Mouse (Mus musculus) thymus, postnatal 4 days (tissue): Measurements from ENCODE around the gene Col19a1.

Experiments
- DNase-seq: peaks from one replicate; pipeline ENCODE4 v3.0.0; 2021

Col19a1 gene

GRCm38 (mm10) chr1:24458015-24458414 lies 129.3 kb downstream of the Col19a1 start:
- DNase-seq: no peak

GRCm38 (mm10) chr1:24452572-24453269 lies 134.6 kb downstream of the Col19a1 start:
- DNase-seq: no peak

DNA sequence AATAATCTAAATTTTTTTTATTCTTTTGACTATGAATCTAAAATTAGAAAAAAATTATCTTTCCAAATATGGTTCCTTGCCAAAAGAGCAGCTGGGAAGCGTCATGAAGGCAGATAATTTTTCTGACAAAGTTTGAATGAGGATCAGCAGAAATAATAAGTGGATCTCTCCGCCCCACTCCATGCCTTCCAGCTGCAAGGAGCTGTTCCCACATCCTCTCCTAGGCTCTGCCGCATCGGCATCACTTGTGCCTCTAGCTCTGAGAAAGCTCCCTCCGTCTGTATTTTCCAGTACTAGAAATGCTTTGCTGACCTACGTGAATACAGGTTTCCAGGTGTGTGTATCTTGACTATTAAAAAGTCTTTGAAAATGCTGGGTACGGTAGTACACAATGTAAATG lies 135.1 kb downstream of the Col19a1 start:
- no peak for DNase-seq

- DNase-seq: no peak
Observed at GRCm38 (mm10) chr1:24437425-24437824, 149.8 kb downstream of the Col19a1 start.

DNA sequence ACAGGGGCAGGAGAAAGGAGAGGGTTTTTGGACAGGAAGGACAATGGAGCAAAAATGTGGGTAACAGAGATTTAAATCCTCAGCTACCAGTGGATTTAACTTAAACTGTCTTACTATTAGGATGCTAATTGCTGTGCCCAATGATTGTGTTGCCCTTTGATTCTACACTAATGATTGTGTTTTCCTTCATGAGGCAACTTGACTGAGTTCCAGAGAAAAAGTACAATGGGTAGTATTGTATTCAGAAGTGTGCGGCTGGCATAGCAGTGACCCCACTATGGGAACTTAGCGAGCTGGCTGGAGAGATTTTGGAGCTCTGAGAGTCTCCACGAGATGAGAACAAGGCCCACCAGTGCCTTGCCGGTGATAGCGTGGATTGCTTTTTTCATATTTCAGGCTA lies 159.0 kb downstream of the Col19a1 start:
- DNase-seq: no peak

DNA sequence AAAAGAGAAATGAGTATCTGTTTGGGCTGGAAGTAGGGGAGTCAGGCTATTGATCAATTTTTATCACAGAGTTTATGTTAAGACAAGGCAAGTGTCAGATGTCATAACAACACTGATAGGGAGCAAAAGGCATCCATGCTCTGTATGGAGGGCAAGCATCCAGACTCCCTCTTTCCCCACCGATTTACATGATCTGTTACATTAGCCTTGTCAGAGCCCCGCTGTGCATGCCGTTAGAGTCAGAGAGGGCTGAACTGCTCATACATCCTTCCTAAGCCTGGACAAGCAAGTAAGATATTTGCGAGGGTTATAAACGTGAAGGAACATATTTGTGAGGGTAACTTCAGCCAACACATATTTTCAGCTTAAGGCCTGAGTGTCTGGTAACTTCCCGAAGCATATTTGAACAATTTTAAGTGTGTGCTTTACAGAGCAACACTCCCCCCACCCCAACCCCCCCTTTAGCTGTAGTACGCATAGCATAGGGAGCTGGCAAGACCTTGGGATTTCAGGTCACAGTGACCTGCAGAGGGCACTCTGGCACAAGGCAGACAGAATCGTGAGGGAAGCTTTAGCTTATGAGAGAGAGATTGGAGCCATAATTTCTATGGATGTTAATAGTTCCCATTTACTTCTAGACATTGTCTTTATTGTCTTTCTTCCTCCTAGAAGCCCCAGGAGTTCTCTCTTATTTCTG lies 209.0 kb downstream of the Col19a1 start:
- DNase-seq: peak; percentile 12

DNA sequence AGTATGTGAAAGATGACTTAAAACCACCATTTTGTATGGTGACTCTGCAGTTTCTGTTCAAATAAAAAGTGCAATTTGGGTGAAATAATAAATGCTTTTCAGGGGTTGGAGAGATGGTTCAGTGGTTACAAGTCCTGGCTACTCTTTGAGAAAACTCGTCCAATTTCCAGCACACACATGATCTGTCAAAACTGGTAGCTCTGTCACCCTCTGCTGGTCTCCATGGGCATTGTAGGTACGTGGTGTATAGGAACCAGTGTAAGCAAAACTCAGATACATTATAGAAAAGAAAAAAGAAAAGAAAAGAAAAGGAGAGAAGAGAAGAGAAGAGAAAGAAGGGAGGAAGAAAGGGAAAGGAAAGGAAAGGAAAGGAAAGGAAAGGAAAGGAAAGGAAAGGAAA lies 212.4 kb downstream of the Col19a1 start:
- no peak for DNase-seq

- no peak for DNase-seq
Observed at GRCm38 (mm10) chr1:24373671-24374070, 213.6 kb downstream of the Col19a1 start.

DNA sequence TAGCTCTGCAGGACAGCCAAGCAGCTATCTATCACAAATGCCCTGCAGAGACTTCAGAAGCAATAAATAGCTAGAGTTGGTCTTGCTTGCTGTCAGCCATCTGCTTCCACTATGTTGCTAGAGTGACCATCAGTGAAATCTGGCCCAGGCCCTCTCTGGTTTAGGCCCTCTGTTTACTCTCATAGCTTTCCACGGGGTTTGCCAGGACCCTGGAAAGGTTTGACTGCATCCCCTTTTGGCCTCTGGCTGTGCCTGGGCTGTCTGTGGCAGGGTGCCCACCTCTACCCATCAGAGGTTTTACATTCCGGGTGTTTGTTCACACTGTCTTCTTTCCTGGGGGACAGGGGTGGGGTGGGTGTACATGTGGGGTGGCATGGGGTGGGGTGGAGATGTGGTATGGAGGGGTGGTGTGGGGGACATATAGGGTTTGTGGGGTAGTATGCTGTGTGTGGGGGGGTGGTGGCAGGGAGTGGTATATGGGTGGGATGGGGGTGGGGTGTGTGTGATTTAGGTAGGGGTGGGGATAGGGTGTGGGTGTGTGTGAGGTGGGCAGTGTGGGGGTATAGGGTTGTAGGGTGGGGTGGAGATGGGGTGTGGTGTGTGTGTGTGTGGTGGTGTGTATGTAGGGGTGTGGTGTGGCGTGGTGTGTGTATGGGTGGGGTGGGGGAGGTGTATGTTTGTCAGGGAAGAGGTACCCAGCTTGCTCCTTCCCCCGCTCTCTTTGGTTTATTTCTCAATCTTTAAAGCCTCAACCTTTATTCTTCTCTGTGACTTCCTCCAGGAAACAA lies 214.6 kb downstream of the Col19a1 start:
- no peak for DNase-seq

DNA sequence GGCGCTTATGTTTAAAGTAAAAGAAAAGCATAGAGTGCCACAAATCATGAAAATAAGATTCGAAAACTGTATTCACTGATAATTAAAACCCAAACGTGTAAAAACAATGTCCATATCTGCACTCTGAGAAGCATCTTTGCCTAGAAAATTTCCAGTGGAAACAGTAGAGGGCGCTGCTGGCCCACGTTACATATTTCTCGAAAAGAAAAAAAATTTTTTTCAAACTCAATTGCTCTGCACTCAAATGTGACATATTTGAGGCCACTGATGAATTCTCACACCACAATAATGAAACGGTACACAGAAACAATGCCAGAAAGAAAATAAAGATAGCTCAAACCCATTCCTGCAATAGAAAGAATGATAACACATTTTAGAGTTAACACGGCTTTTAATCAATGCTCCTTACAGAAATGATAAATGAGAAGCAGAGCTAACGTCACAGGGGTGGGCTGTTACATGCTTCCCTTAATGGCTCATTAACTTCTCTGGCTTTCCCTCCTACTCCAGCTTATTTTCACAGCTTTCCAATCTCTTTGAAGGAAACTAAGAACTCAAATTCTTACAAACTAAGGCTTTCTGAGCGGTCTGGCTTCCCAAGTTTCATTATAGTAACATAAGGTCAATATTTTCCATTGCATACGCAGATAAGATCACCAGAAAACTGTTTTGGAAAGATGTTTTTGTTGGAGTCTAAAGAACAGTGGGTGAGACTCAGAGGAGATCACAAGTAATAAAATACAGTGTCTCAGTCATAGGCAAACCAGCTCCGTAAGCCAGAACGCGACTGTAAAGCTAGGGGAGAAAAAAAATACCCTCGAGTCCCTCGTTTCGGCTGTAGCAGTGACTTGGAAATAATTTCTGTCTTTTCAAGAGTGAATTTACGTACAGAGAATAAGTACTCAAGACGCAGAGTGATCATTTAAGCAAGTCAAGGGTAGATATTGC lies 219.4 kb downstream of the Col19a1 start:
- DNase-seq: peak; percentile 15

GRCm38 (mm10) chr1:24364775-24365174 lies 222.5 kb downstream of the Col19a1 start:
- DNase-seq: no peak

- no peak for DNase-seq
Observed at GRCm38 (mm10) chr1:24361990-24362635, 225.2 kb downstream of the Col19a1 start.

GRCm38 (mm10) chr1:24349462-24350217 lies 237.6 kb downstream of the Col19a1 start:
- DNase-seq: no peak

GRCm38 (mm10) chr1:24347621-24348160 lies 239.6 kb downstream of the Col19a1 start:
- DNase-seq: no peak

GRCm38 (mm10) chr1:24337556-24338275 lies 249.6 kb downstream of the Col19a1 start:
- no peak for DNase-seq

DNA sequence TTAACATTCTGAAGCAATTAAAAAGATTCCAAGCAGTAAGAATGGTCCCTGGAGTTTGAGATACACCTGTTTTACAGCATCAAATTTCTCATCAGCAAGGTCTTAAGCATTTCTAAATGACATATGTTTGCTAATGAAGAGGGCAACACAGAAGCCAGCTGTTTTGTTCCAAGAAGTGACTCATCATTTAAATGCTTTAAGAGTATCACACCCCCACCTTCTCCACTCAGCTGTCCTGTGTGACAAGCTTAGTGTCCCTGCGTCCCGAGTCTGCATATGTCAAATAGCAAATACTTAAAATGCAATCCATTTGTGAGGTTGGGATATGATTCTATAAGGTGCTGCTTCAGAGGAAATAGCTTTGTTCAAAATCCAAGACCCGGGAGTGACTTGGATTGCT lies 251.2 kb downstream of the Col19a1 start:
- no peak for DNase-seq

- DNase-seq: no peak
Observed at GRCm38 (mm10) chr1:24316961-24317589, 270.2 kb downstream of the Col19a1 start.

DNA sequence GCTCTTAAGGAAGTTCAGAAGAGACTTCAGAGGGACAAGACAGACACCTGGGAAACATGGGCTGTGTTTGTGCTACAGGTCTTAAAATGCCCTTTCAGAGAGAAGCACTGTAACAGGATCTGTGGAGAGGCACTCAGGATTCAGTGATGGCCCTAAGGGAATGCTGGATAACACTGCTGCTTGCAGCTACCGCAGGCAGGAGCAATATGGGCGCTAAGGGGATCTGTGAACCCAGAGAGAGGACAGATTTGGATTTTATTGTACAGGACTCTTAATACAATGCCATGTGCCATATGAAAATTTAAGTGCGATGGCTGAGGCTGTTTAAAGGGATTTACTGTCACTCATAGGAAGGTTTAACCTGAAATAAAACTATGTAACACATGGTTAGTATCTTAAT lies 270.8 kb downstream of the Col19a1 start:
- DNase-seq: no peak

- no peak for DNase-seq
Observed at GRCm38 (mm10) chr1:24310847-24311246, 276.4 kb downstream of the Col19a1 start.

GRCm38 (mm10) chr1:24310193-24310592 lies 277.1 kb downstream of the Col19a1 start:
- DNase-seq: no peak
